Mouse (Mus musculus): ENCODE results near the gene Anxa1. TPM values are rescaled to one million over a fixed set of nuclear protein-coding genes. Genes with fewer than 3 reads are reported as not detected.
A peak's percentile ranks its signal among the peaks of the same experiment; 100 is the strongest.

Gene Anxa1
- polyA plus RNA-seq, 1 experiment: 119 TPM

- Histone ChIP-seq H3K4me3 (ENCODE audit: insufficient read depth, low read depth, low read length) (no peak overlapping the region), H3K4me1 (ENCODE audit: control insufficient read depth, insufficient read depth, insufficient read length, low read length) (no peaks in the 10 kb centered on the region), H3K27ac (replicated peaks; ENCODE audit: low read depth, low read length) (peak overlapping the region; percentile 63)
These were observed 3.0 kb upstream of the Anxa1 start for GRCm38 (mm10) chr19:20393556-20394274.

GRCm38 (mm10) chr19:20389723-20390122 lies 1.0 kb downstream of the Anxa1 start:
- peak overlapping the region; percentile 61 for H3K4me3 ChIP-seq (ENCODE audit: insufficient read depth, low read depth, low read length)
- H3K27ac ChIP-seq (replicated peaks; ENCODE audit: low read depth, low read length): peak overlapping the region; percentile 72
- H3K4me1 ChIP-seq (ENCODE audit: control insufficient read depth, insufficient read depth, insufficient read length, low read length): no peaks in the 10 kb centered on the region

GRCm38 (mm10) chr19:20389245-20389644 lies 1.5 kb downstream of the Anxa1 start:
- Histone ChIP-seq H3K27ac (replicated peaks; ENCODE audit: low read depth, low read length) (peak overlapping the region; percentile 39; the same call in 1 of the 2 replicates), H3K4me3 (ENCODE audit: insufficient read depth, low read depth, low read length) (peak overlapping the region; percentile 61), H3K4me1 (ENCODE audit: control insufficient read depth, insufficient read depth, insufficient read length, low read length) (no peaks in the 10 kb centered on the region)

GRCm38 (mm10) chr19:20388276-20388675 lies 2.5 kb downstream of the Anxa1 start:
- Histone ChIP-seq H3K27ac (replicated peaks; ENCODE audit: low read depth, low read length) (no peak overlapping the region), H3K4me1 (ENCODE audit: control insufficient read depth, insufficient read depth, insufficient read length, low read length) (no peaks in the 10 kb centered on the region), H3K4me3 (ENCODE audit: insufficient read depth, low read depth, low read length) (no peak overlapping the region)

- Histone ChIP-seq H3K4me1 (ENCODE audit: control insufficient read depth, insufficient read depth, insufficient read length, low read length) (no peaks in the 10 kb centered on the region), H3K4me3 (ENCODE audit: insufficient read depth, low read depth, low read length) (no peak overlapping the region), H3K27ac (replicated peaks; ENCODE audit: low read depth, low read length) (no peak overlapping the region)
These were observed 4.4 kb downstream of the Anxa1 start for GRCm38 (mm10) chr19:20386296-20386695.

GRCm38 (mm10) chr19:20385645-20386044 lies 5.1 kb downstream of the Anxa1 start:
- H3K4me3 ChIP-seq (ENCODE audit: insufficient read depth, low read depth, low read length): no peak overlapping the region
- H3K4me1 ChIP-seq (ENCODE audit: control insufficient read depth, insufficient read depth, insufficient read length, low read length): no peaks in the 10 kb centered on the region
- H3K27ac ChIP-seq (replicated peaks; ENCODE audit: low read depth, low read length): no peak overlapping the region

- H3K4me1 ChIP-seq (ENCODE audit: control insufficient read depth, insufficient read depth, insufficient read length, low read length): no peaks in the 10 kb centered on the region
- H3K27ac ChIP-seq (replicated peaks; ENCODE audit: low read depth, low read length): no peak overlapping the region
- H3K4me3 ChIP-seq (ENCODE audit: insufficient read depth, low read depth, low read length): no peak overlapping the region
These were observed 9.5 kb downstream of the Anxa1 start for GRCm38 (mm10) chr19:20381207-20381752.

GRCm38 (mm10) chr19:20370175-20370574 lies 20.6 kb downstream of the Anxa1 start:
- Histone ChIP-seq H3K4me1 (ENCODE audit: control insufficient read depth, insufficient read depth, insufficient read length, low read length) (no peaks in the 10 kb centered on the region), H3K4me3 (ENCODE audit: insufficient read depth, low read depth, low read length) (no peak overlapping the region), H3K27ac (replicated peaks; ENCODE audit: low read depth, low read length) (no peak overlapping the region)

GRCm38 (mm10) chr19:20366571-20366970 lies 24.2 kb downstream of the Anxa1 start:
- Histone ChIP-seq H3K4me3 (ENCODE audit: insufficient read depth, low read depth, low read length) (no peak overlapping the region), H3K4me1 (ENCODE audit: control insufficient read depth, insufficient read depth, insufficient read length, low read length) (no peaks in the 10 kb centered on the region), H3K27ac (replicated peaks; ENCODE audit: low read depth, low read length) (no peak overlapping the region)

- Histone ChIP-seq H3K4me1 (ENCODE audit: control insufficient read depth, insufficient read depth, insufficient read length, low read length) (no peaks in the 10 kb centered on the region), H3K4me3 (ENCODE audit: insufficient read depth, low read depth, low read length) (no peak overlapping the region), H3K27ac (replicated peaks; ENCODE audit: low read depth, low read length) (no peak overlapping the region)
These were observed 24.7 kb downstream of the Anxa1 start for GRCm38 (mm10) chr19:20366010-20366409.

GRCm38 (mm10) chr19:20365364-20365763 lies 25.4 kb downstream of the Anxa1 start:
- Histone ChIP-seq H3K4me1 (ENCODE audit: control insufficient read depth, insufficient read depth, insufficient read length, low read length) (no peaks in the 10 kb centered on the region), H3K27ac (replicated peaks; ENCODE audit: low read depth, low read length) (no peak overlapping the region), H3K4me3 (ENCODE audit: insufficient read depth, low read depth, low read length) (no peak overlapping the region)

- Histone ChIP-seq H3K27ac (replicated peaks; ENCODE audit: low read depth, low read length) (no peak overlapping the region), H3K4me3 (ENCODE audit: insufficient read depth, low read depth, low read length) (no peak overlapping the region), H3K4me1 (ENCODE audit: control insufficient read depth, insufficient read depth, insufficient read length, low read length) (no peaks in the 10 kb centered on the region)
These were observed 25.8 kb downstream of the Anxa1 start for GRCm38 (mm10) chr19:20364931-20365330.

- Histone ChIP-seq H3K4me1 (ENCODE audit: control insufficient read depth, insufficient read depth, insufficient read length, low read length) (no peaks in the 10 kb centered on the region), H3K4me3 (ENCODE audit: insufficient read depth, low read depth, low read length) (no peak overlapping the region), H3K27ac (replicated peaks; ENCODE audit: low read depth, low read length) (no peak overlapping the region)
These were observed 27.5 kb downstream of the Anxa1 start for GRCm38 (mm10) chr19:20363221-20363620.

- H3K4me3 ChIP-seq (ENCODE audit: insufficient read depth, low read depth, low read length): no peak overlapping the region
- no peaks in the 10 kb centered on the region for H3K4me1 ChIP-seq (ENCODE audit: control insufficient read depth, insufficient read depth, insufficient read length, low read length)
- H3K27ac ChIP-seq (replicated peaks; ENCODE audit: low read depth, low read length): no peak overlapping the region
These were observed 28.7 kb downstream of the Anxa1 start for GRCm38 (mm10) chr19:20361917-20362577.

GRCm38 (mm10) chr19:20358679-20359078 lies 32.1 kb downstream of the Anxa1 start:
- Histone ChIP-seq H3K4me1 (ENCODE audit: control insufficient read depth, insufficient read depth, insufficient read length, low read length) (no peaks in the 10 kb centered on the region), H3K27ac (replicated peaks; ENCODE audit: low read depth, low read length) (no peak overlapping the region), H3K4me3 (ENCODE audit: insufficient read depth, low read depth, low read length) (no peak overlapping the region)
